Mouse (Mus musculus) liver, adult 2 months (tissue): ENCODE results near the gene Samd13.

Experiments used
- CTCF ChIP-seq: fragments of 200-500 bp; IDR thresholded peaks from 2 replicates; pipeline ENCODE4 v1.5.1; 2011; ENCODE audit warnings: low read depth, low read length, control low read depth
- POLR2A ChIP-seq: fragments of 200-500 bp; IDR thresholded peaks from 2 replicates; pipeline ENCODE4 v1.6.1; 2011; ENCODE audit warnings: low read length, control low read depth; ENCODE audit not compliant: insufficient read depth; ENCODE audit errors: extremely low read depth

GRCm38 (mm10) chr3:146731499-146731898 lies 46.1 kb upstream of the Samd13 start:
- no peak for TF ChIP-seq CTCF
- no peak for TF ChIP-seq POLR2A
